ENCODE assay signal across 13 mouse cellular contexts in genomic region chr1:179107761-179108694, GRCm38 (mm10).
DNase-seq lines count a peak whose midpoint lies in the region; ATAC-seq and TF ChIP-seq lines count a peak whose summit lies in the region.
"Had no signal": no experiment of that assay in that cellular context is flagged by ENCODE, and none has a peak within 500 bp of the region (broad histone marks: within the 10 kb centered on the region; RNA-seq: fewer than 3 reads in every experiment).

No protein-coding gene starts in this region.

- H3K9ac ChIP-seq in forebrain, embryonic 13.5 days: no peak overlapping the region
- H3K9ac ChIP-seq in forebrain, embryonic 12.5 days: no peak overlapping the region
- H3K9ac ChIP-seq in MEL (ENCODE audit: control insufficient read depth, low read depth, low read length, poor library complexity, severe bottlenecking): no peak overlapping the region
- H3K9ac ChIP-seq in forebrain, embryonic 16.5 days (replicated peaks; ENCODE audit: low read depth, low read length): no peak overlapping the region
- no peak overlapping the region for H3K9ac ChIP-seq in liver, embryonic 13.5 days
- H3K9ac ChIP-seq: neural tube, embryonic 15.5 days had no signal

- no peak for TF ChIP-seq RAD21 in MEL (IDR thresholded peaks at IDR 0.05; ENCODE audit: low read depth, low read length)

- no peak overlapping the region for H3K27ac ChIP-seq in forebrain, embryonic 13.5 days
- no peak overlapping the region for H3K27ac ChIP-seq in forebrain, embryonic 12.5 days
- no peak overlapping the region for H3K27ac ChIP-seq in MEL (ENCODE audit: control insufficient read depth, low read depth, low read length)
- no peak overlapping the region for H3K27ac ChIP-seq in forebrain, embryonic 16.5 days (ENCODE audit: low read length)
- H3K27ac ChIP-seq in liver, embryonic 13.5 days: peak overlapping the region; percentile 25; the same call in 1 of the 2 replicates
- H3K27ac ChIP-seq: hindbrain, postnatal 0 days; neural tube, embryonic 15.5 days had no signal

- no peak for TF ChIP-seq EP300 in MEL (IDR thresholded peaks at IDR 0.05; ENCODE audit: low read depth in 1 of 2, low read length in 2 of 2)

- TF ChIP-seq POLR2A in MEL (IDR thresholded peaks at IDR 0.05; ENCODE audit: control insufficient read depth in 1 of 2, insufficient read depth in 1 of 2, low read depth in 1 of 2, low read length in 2 of 2, poor library complexity in 1 of 2): no peak

- DNase-seq in MEL (ENCODE audit: low read depth, low spot score): peak; percentile 55
- no peak for DNase-seq in liver, embryonic 13.5 days
- no peak for DNase-seq in gastrocnemius, postnatal 36 days
- no peak for DNase-seq in lung, adult 18-20 months
- no peak for DNase-seq in right cerebral cortex, postnatal 36 days (ENCODE audit: low spot score in 2 of 2)
- DNase-seq: layer of hippocampus, adult 9-11 months; lung, adult 2 months; right cerebral cortex, adult 18-20 months had no signal

- WGBS in forebrain, embryonic 13.5 days: 39% methylated on average over 16 of the region's 16 CpGs
- WGBS in forebrain, embryonic 12.5 days: 37% methylated on average over 16 of the region's 16 CpGs
- WGBS in forebrain, embryonic 16.5 days: 35% methylated on average over 16 of the region's 16 CpGs
- WGBS in liver, embryonic 13.5 days (ENCODE audit: insufficient replicate concordance): 52% methylated on average over 16 of the region's 16 CpGs

- H3K36me3 ChIP-seq in forebrain, embryonic 13.5 days (ENCODE audit: poor library complexity, severe bottlenecking): no peaks in the 10 kb centered on the region
- H3K36me3 ChIP-seq in forebrain, embryonic 12.5 days (replicated peaks): no peaks in the 10 kb centered on the region
- peaks cover 0 to 7% of the 10 kb centered on the region in 2 experiments; a peak in 2 of 4 replicates for H3K36me3 ChIP-seq in MEL (ENCODE audit: control insufficient read depth in 1 of 2, insufficient read depth in 2 of 2, low read length in 2 of 2)
- no peaks in the 10 kb centered on the region for H3K36me3 ChIP-seq in forebrain, embryonic 16.5 days (ENCODE audit: control insufficient read depth, insufficient read depth)
- no peaks in the 10 kb centered on the region for H3K36me3 ChIP-seq in liver, embryonic 13.5 days
- H3K36me3 ChIP-seq: neural tube, embryonic 15.5 days had no signal

- no peak overlapping the region for H3K4me3 ChIP-seq in forebrain, embryonic 13.5 days
- no peak overlapping the region for H3K4me3 ChIP-seq in forebrain, embryonic 12.5 days (replicated peaks)
- peak overlapping the region in 1 of 2 experiments; percentile 9; a peak in 2 of 4 replicates for H3K4me3 ChIP-seq in MEL (ENCODE audit: control insufficient read depth in 1 of 2, insufficient read depth in 1 of 2, low read depth in 2 of 2, low read length in 2 of 2)
- H3K4me3 ChIP-seq in forebrain, embryonic 16.5 days (replicated peaks; ENCODE audit: low read length): no peak overlapping the region
- H3K4me3 ChIP-seq in liver, embryonic 13.5 days (replicated peaks): 0 out of 2 replicates have a peak overlapping the region, but pooled peaks have one; percentile 12
- H3K4me3 ChIP-seq: neural tube, embryonic 15.5 days had no signal

- H3K4me1 ChIP-seq in forebrain, embryonic 13.5 days: peaks cover 34% of the 10 kb centered on the region
- peaks cover 31% of the 10 kb centered on the region for H3K4me1 ChIP-seq in forebrain, embryonic 12.5 days
- H3K4me1 ChIP-seq in MEL (ENCODE audit: control insufficient read depth in 1 of 2, insufficient read depth in 2 of 2, low read length in 2 of 2): peaks cover 4 to 22% of the 10 kb centered on the region in 2 experiments
- H3K4me1 ChIP-seq in forebrain, embryonic 16.5 days (replicated peaks; ENCODE audit: control insufficient read depth, insufficient read depth, low read length): peaks cover 23% of the 10 kb centered on the region
- H3K4me1 ChIP-seq in liver, embryonic 13.5 days (replicated peaks): peaks cover 26% of the 10 kb centered on the region

- H3K27me3 ChIP-seq in forebrain, embryonic 13.5 days: peaks cover 88% of the 10 kb centered on the region
- peaks cover 85% of the 10 kb centered on the region for H3K27me3 ChIP-seq in forebrain, embryonic 12.5 days
- no peaks in the 10 kb centered on the region for H3K27me3 ChIP-seq in MEL (ENCODE audit: control insufficient read depth in 1 of 2, insufficient read depth in 2 of 2, low read length in 2 of 2)
- H3K27me3 ChIP-seq in forebrain, embryonic 16.5 days (replicated peaks; ENCODE audit: control insufficient read depth, insufficient read depth, low read length): peaks cover 19% of the 10 kb centered on the region
- no peaks in the 10 kb centered on the region for H3K27me3 ChIP-seq in liver, embryonic 13.5 days

- no peaks in the 10 kb centered on the region for H3K79me2 ChIP-seq in MEL (ENCODE audit: control insufficient read depth, insufficient read depth, low read length, poor library complexity)

- H3K4me2 ChIP-seq in forebrain, embryonic 13.5 days: peak overlapping the region; percentile 15; the same call in 1 of the 2 replicates
- no peak overlapping the region for H3K4me2 ChIP-seq in forebrain, embryonic 12.5 days
- peak overlapping the region; percentile 28; the same call in 1 of the 2 replicates for H3K4me2 ChIP-seq in forebrain, embryonic 16.5 days (ENCODE audit: low read length)
- H3K4me2 ChIP-seq in liver, embryonic 13.5 days: peak overlapping the region; percentile 42

- H3K9me3 ChIP-seq in forebrain, embryonic 13.5 days (replicated peaks): no peaks in the 10 kb centered on the region
- no peaks in the 10 kb centered on the region for H3K9me3 ChIP-seq in forebrain, embryonic 12.5 days
- no peaks in the 10 kb centered on the region for H3K9me3 ChIP-seq in MEL (replicated peaks; ENCODE audit: insufficient read depth, low read length)
- no peaks in the 10 kb centered on the region for H3K9me3 ChIP-seq in forebrain, embryonic 16.5 days (ENCODE audit: control insufficient read depth, low read length)
- no peaks in the 10 kb centered on the region for H3K9me3 ChIP-seq in liver, embryonic 13.5 days (replicated peaks)
- H3K9me3 ChIP-seq: neural tube, embryonic 15.5 days had no signal

- intact Hi-C loops in gastrocnemius, postnatal 36 days (cut with DNase I): loop anchor here (10.0 kb wide), 1 partner anchor 93 kb away; no protein-coding TSS in a partner anchor

- no peak for ATAC-seq in forebrain, embryonic 13.5 days
- ATAC-seq in forebrain, embryonic 12.5 days (ENCODE audit: low FRiP score): no peak
- no peak for ATAC-seq in forebrain, embryonic 16.5 days
- no peak for ATAC-seq in liver, embryonic 13.5 days (ENCODE audit: low read depth)
- ATAC-seq: hindbrain, postnatal 0 days had no signal

- TF ChIP-seq CTCF in MEL (IDR thresholded peaks at IDR 0.05 in 2 of 3, conservative IDR thresholded peaks at IDR 0.05 in 1 of 3; ENCODE audit: control insufficient read depth in 1 of 3, insufficient read depth in 1 of 3, low read depth in 2 of 3, low read length in 3 of 3, poor library complexity in 1 of 3, severe bottlenecking in 1 of 3): no peak

TF ChIP-seq in MEL, 35 proteins besides CTCF, POLR2A, EP300 and RAD21:
- no peak for TF ChIP-seq BHLHE40 (IDR thresholded peaks at IDR 0.05; ENCODE audit: borderline replicate concordance, low read depth, low read length)
- 0 out of 2 replicates have a peak, but pooled peaks have one; percentile 38 for TF ChIP-seq SIN3A (IDR thresholded peaks at IDR 0.05; ENCODE audit: low read length)
- TF ChIP-seq POLR2AphosphoS2 (IDR thresholded peaks at IDR 0.05; ENCODE audit: low read length): no peak
- TF ChIP-seq RCOR1 (IDR thresholded peaks at IDR 0.05; ENCODE audit: low read depth, low read length): no peak
- peak; percentile 47; the same call in 1 of the 2 replicates for TF ChIP-seq ETS1 (IDR thresholded peaks at IDR 0.05; ENCODE audit: low read depth, low read length)
